Mouse (Mus musculus): ENCODE data around the gene Slc15a3. TPM values are rescaled to one million over a fixed set of nuclear protein-coding genes. Genes with fewer than 3 reads are reported as not detected.
A peak's percentile ranks its signal among the peaks of the same experiment; 100 is the strongest.

Slc15a3 gene
- polyA plus RNA-seq, 1 experiment from 2014 or later, result 0.85 TPM

- Histone ChIP-seq H3K27ac (ENCODE audit: low read length) (no peak overlapping the region), H3K27me3 (ENCODE audit: insufficient read depth, low read length) (no peaks in the 10 kb centered on the region), H3K9me3 (ENCODE audit: low read length) (no peaks in the 10 kb centered on the region), H3K4me3 (ENCODE audit: low read length) (no peak overlapping the region), H3K4me1 (ENCODE audit: insufficient read depth, low read length) (peaks cover 27% of the 10 kb centered on the region), H3K9ac (replicated peaks; ENCODE audit: low read length) (no peak overlapping the region), H3K36me3 (ENCODE audit: insufficient read depth, low read length) (peaks cover 66% of the 10 kb centered on the region), H3K4me2 (replicated peaks; ENCODE audit: low read depth, low read length) (no peak overlapping the region)
- 93% methylated on average over 5 of the region's 5 CpGs for WGBS
- no peak for ATAC-seq (ENCODE audit: low FRiP score, low TSS enrichment)
Measured at GRCm38 (mm10) chr19:10901046-10901445, 61.5 kb downstream of the Slc15a3 start.

GRCm38 (mm10) chr19:10904512-10904911, 65.0 kb downstream of the Slc15a3 start:
- Histone ChIP-seq H3K36me3 (ENCODE audit: insufficient read depth, low read length) (peaks cover 54% of the 10 kb centered on the region), H3K27ac (ENCODE audit: low read length) (peak overlapping the region; percentile 91), H3K9ac (replicated peaks; ENCODE audit: low read length) (0 out of 2 replicates have a peak overlapping the region, but pooled peaks have one; percentile 22), H3K4me1 (ENCODE audit: insufficient read depth, low read length) (peaks cover 20% of the 10 kb centered on the region), H3K4me2 (replicated peaks; ENCODE audit: low read depth, low read length) (no peak overlapping the region), H3K4me3 (ENCODE audit: low read length) (no peak overlapping the region), H3K27me3 (ENCODE audit: insufficient read depth, low read length) (no peaks in the 10 kb centered on the region), H3K9me3 (ENCODE audit: low read length) (no peaks in the 10 kb centered on the region)
- no peak for ATAC-seq (ENCODE audit: low FRiP score, low TSS enrichment)
- 80% methylated on average over 5 of the region's 5 CpGs for WGBS

DNA sequence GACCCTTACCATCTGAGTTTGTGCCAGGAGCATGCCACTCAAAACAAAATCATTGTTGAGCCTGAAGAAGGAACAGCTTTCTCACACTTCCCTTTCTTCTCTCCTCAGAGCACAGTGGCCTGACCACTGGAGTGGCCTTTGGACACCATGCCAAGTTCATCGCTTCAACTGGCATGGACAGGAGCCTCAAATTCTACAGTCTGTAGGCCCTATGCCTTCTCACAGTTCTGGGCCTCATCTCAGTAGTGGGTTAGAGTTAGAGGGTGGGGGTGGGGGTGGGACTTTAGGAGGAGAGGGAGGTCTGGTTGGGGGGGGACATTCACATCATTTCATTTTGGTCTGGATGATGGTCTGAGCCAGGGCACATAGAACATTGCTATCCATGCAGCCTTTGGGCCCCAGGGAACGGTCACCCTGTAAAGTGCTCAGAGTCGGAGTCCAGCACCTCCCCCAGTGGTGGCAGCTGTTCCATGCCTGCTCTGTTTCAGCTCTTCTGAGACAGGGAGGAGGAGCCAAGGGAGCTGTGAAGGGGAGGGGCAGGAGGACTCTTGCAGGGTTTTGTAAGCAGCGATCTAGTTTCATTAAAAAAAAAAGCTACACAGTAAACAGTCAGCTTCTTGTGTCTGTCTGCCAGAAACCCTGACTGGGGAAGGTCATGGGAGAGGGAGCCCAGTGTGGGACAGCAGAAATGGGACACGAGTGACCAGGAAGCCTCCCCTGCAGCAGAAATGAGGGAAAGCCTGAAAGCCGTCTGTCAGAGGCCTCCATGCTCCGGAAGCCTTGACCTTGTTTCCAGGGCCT, 65.6 kb downstream of the Slc15a3 start:
- Histone ChIP-seq H3K36me3 (ENCODE audit: insufficient read depth, low read length) (peaks cover 49% of the 10 kb centered on the region), H3K9ac (replicated peaks; ENCODE audit: low read length) (0 out of 2 replicates have a peak overlapping the region, but pooled peaks have one; percentile 22), H3K27me3 (ENCODE audit: insufficient read depth, low read length) (no peaks in the 10 kb centered on the region), H3K4me2 (replicated peaks; ENCODE audit: low read depth, low read length) (no peak overlapping the region), H3K27ac (ENCODE audit: low read length) (peak overlapping the region; percentile 91), H3K4me1 (ENCODE audit: insufficient read depth, low read length) (peaks cover 20% of the 10 kb centered on the region), H3K9me3 (ENCODE audit: low read length) (no peaks in the 10 kb centered on the region), H3K4me3 (ENCODE audit: low read length) (no peak overlapping the region)
- ATAC-seq (ENCODE audit: low FRiP score, low TSS enrichment), result peak; percentile 90
- 30% methylated on average over 7 of the region's 7 CpGs for WGBS

- Histone ChIP-seq H3K4me3 (ENCODE audit: low read length) (no peak overlapping the region), H3K36me3 (ENCODE audit: insufficient read depth, low read length) (peaks cover 44% of the 10 kb centered on the region), H3K27me3 (ENCODE audit: insufficient read depth, low read length) (no peaks in the 10 kb centered on the region), H3K4me2 (replicated peaks; ENCODE audit: low read depth, low read length) (no peak overlapping the region), H3K9me3 (ENCODE audit: low read length) (no peaks in the 10 kb centered on the region), H3K9ac (replicated peaks; ENCODE audit: low read length) (no peak overlapping the region), H3K27ac (ENCODE audit: low read length) (peak overlapping the region; percentile 91), H3K4me1 (ENCODE audit: insufficient read depth, low read length) (peaks cover 20% of the 10 kb centered on the region)
- WGBS, result 38% methylated on average over 5 of the region's 5 CpGs
- ATAC-seq (ENCODE audit: low FRiP score, low TSS enrichment), result no peak
Measured at GRCm38 (mm10) chr19:10905728-10906000, 66.1 kb downstream of the Slc15a3 start.

DNA sequence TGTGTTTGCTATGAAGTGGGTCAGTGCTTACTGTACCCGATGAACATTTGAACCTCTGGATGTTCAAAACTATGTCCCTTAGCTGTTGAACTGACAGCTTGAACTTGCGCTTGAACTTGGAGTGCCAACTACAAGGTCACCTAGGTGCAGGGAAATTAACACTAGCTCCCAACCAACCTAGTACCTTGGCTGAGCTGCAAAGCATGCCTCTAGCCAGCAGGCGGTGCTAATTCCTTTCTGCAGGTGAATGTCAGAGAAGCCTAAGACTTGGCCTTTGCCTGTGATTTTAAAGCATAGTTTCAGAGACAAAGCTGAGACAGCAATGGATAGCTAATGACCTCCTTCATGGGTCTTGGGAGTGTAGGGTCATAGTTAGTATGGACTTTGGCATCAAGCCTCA, 68.4 kb downstream of the Slc15a3 start:
- Histone ChIP-seq H3K36me3 (ENCODE audit: insufficient read depth, low read length) (peaks cover 22% of the 10 kb centered on the region), H3K27ac (ENCODE audit: low read length) (no peak overlapping the region), H3K4me3 (ENCODE audit: low read length) (no peak overlapping the region), H3K9me3 (ENCODE audit: low read length) (no peaks in the 10 kb centered on the region), H3K4me2 (replicated peaks; ENCODE audit: low read depth, low read length) (no peak overlapping the region), H3K27me3 (ENCODE audit: insufficient read depth, low read length) (no peaks in the 10 kb centered on the region), H3K4me1 (ENCODE audit: insufficient read depth, low read length) (peaks cover 20% of the 10 kb centered on the region), H3K9ac (replicated peaks; ENCODE audit: low read length) (no peak overlapping the region)
- ATAC-seq (ENCODE audit: low FRiP score, low TSS enrichment), result no peak
- 60% methylated on average over 3 of the region's 3 CpGs for WGBS

Other genes with a start within 250 kb of the Slc15a3 start
- gene Ddb1, start 234.4 kb upstream of the Slc15a3 start, polyA plus RNA-seq (2015; fragmentation: Nextera tagmentation; extraction: Ambion mirVana), result 425 and 430 TPM in 2 replicates
- gene Tkfc, start 234.1 kb upstream of the Slc15a3 start, polyA plus RNA-seq (2015; fragmentation: Nextera tagmentation; extraction: Ambion mirVana), result 54.9 and 56.2 TPM in 2 replicates
- gene Vwce, start 205.5 kb upstream of the Slc15a3 start, polyA plus RNA-seq (2015; fragmentation: Nextera tagmentation; extraction: Ambion mirVana), result 2.9 and 3.9 TPM in 2 replicates
- gene Pga5, start 161.7 kb upstream of the Slc15a3 start, polyA plus RNA-seq (2015; fragmentation: Nextera tagmentation; extraction: Ambion mirVana), result not detected in 2 replicates
- 36.2 and 37.6 TPM in 2 replicates for gene Vps37c, start 151.0 kb upstream of the Slc15a3 start, polyA plus RNA-seq (2015; fragmentation: Nextera tagmentation; extraction: Ambion mirVana)
- 0.19 and 0.31 TPM in 2 replicates for gene Cd5, start 100.7 kb upstream of the Slc15a3 start, polyA plus RNA-seq (2015; fragmentation: Nextera tagmentation; extraction: Ambion mirVana)
- gene Cd6, start 9.7 kb upstream of the Slc15a3 start, polyA plus RNA-seq (2015; fragmentation: Nextera tagmentation; extraction: Ambion mirVana), result 0.13 TPM in 1 of 2 replicates, not detected in the other
- 88.6 and 94.4 TPM in 2 replicates for gene Tmem132a, start 30.2 kb downstream of the Slc15a3 start, polyA plus RNA-seq (2015; fragmentation: Nextera tagmentation; extraction: Ambion mirVana)
- gene Tmem109, start 42.3 kb downstream of the Slc15a3 start, polyA plus RNA-seq (2015; fragmentation: Nextera tagmentation; extraction: Ambion mirVana), result 115 and 118 TPM in 2 replicates
- 47.6 and 51.3 TPM in 2 replicates for gene Prpf19, start 55.5 kb downstream of the Slc15a3 start, polyA plus RNA-seq (2015; fragmentation: Nextera tagmentation; extraction: Ambion mirVana)
- not detected in 2 replicates for gene Zp1, start 80.9 kb downstream of the Slc15a3 start, polyA plus RNA-seq (2015; fragmentation: Nextera tagmentation; extraction: Ambion mirVana)
- 0.10 TPM in 1 of 2 replicates, not detected in the other for gene Ptgdr2, start 97.4 kb downstream of the Slc15a3 start, polyA plus RNA-seq (2015; fragmentation: Nextera tagmentation; extraction: Ambion mirVana)
- gene Ccdc86, start 109.5 kb downstream of the Slc15a3 start, polyA plus RNA-seq (2015; fragmentation: Nextera tagmentation; extraction: Ambion mirVana), result 32.2 and 33.5 TPM in 2 replicates
- gene Ms4a10, start 134.9 kb downstream of the Slc15a3 start, polyA plus RNA-seq (2015; fragmentation: Nextera tagmentation; extraction: Ambion mirVana), result not detected in 2 replicates
- gene Ms4a15, start 153.5 kb downstream of the Slc15a3 start, polyA plus RNA-seq (2015; fragmentation: Nextera tagmentation; extraction: Ambion mirVana), result not detected in 2 replicates
- not detected in 2 replicates for gene Ms4a18, start 178.3 kb downstream of the Slc15a3 start, polyA plus RNA-seq (2015; fragmentation: Nextera tagmentation; extraction: Ambion mirVana)
- not detected in 2 replicates for gene Ms4a8a, start 241.4 kb downstream of the Slc15a3 start, polyA plus RNA-seq (2015; fragmentation: Nextera tagmentation; extraction: Ambion mirVana)

All from kidney, embryonic 16.5 days (tissue).